Mouse (Mus musculus) embryonic fibroblast, embryonic 13.5 days (primary cell): Measurements from ENCODE around the gene Sypl.

ENCODE experiments used
- CTCF ChIP-seq: IDR thresholded peaks from 2 replicates; pipeline ENCODE4 v1.5.1; 2011; ENCODE audit warnings: mild to moderate bottlenecking, control low read depth, low read length, moderate library complexity, borderline replicate concordance; ENCODE audit not compliant: insufficient read depth
- POLR2A ChIP-seq: IDR thresholded peaks from 2 replicates; pipeline ENCODE4 v1.6.1; 2011; ENCODE audit warnings: low read depth, mild to moderate bottlenecking, control low read depth, low read length, moderate library complexity

- TF ChIP-seq CTCF (no peak), POLR2A (no peak)
These were observed 25.5 kb upstream of the Sypl start for GRCm38 (mm10) chr12:32928180-32928579.
